Mouse (Mus musculus): ENCODE results near the gene Prr5l.

The Prr5l gene

DNA sequence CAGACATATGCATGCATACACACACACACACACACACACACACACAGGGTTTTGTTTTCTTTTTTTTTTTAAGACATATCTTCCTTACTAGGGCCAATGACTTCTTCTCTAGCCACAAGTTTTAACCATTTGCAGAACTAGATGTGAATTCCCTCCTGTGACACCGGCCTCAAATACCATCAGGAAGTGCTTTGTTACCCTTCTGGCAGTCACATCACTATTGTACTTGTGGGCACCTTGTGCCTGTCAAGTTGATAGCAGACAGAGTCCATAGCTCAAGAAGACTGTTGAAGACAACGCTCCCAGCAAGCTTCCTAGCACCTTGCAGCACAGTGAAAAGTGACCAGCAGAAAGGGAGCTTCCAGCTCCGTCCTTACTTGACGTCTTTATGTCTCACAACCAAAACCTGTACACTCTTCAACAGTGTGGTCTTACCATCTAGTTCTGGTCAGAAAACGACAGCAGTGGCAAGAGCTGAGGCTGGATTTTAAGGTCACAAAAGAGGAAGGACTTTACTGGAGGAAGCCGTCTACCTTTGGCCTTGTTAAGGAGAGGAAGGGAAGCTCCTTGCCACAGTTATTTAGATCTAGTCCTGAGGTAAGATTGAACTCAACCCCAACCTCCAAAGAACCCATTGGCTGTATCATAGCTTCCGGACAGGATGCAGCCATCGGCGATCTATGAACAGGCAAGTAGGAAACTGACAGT, 47.9 kb downstream of the Prr5l start:
- no peak for TF ChIP-seq GATA4 (IDR thresholded peaks at IDR 0.05; ENCODE audit: insufficient replicate concordance, low read length)

DNA sequence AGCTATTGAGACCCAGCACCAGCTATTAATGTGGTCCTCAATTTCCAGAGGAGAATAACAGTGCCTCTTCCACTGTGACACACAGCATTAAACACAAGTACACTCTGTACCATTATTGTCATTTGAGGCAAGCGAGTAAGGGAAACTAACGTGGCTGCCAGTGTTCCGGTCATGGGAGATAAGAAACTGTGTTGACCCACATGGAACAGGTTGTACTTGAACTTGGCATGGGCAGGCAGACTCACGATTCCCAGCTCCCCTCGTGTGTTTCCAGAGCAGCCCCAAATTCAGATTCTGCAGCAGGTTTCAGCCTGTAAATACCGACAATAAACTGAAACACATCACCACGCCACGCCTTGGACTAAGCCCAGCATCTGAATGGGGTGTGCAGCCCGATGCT, 50.5 kb downstream of the Prr5l start:
- TF ChIP-seq GATA4 (IDR thresholded peaks at IDR 0.05; ENCODE audit: insufficient replicate concordance, low read length): no peak

DNA sequence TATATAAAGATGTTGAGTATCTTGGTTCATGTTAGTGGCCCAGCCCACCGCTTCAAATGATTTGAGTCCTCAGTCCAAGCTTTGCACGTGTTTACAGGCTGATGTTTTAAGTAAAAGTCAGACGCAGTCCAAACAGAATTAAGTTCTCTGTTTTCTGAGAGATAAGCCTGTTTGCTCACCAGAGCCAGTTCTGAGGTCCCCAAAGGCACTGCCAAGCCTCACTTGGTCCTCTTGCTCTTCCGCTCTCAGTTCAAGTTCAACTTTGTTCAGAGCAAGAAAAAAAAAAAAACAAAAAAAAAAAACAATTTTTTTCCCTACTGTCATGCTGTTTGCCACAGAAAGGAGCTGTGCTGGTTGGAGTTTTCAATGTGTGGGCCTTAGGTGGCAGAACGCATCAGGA, 51.0 kb downstream of the Prr5l start:
- TF ChIP-seq GATA4 (IDR thresholded peaks at IDR 0.05; ENCODE audit: insufficient replicate concordance, low read length): no peak

DNA sequence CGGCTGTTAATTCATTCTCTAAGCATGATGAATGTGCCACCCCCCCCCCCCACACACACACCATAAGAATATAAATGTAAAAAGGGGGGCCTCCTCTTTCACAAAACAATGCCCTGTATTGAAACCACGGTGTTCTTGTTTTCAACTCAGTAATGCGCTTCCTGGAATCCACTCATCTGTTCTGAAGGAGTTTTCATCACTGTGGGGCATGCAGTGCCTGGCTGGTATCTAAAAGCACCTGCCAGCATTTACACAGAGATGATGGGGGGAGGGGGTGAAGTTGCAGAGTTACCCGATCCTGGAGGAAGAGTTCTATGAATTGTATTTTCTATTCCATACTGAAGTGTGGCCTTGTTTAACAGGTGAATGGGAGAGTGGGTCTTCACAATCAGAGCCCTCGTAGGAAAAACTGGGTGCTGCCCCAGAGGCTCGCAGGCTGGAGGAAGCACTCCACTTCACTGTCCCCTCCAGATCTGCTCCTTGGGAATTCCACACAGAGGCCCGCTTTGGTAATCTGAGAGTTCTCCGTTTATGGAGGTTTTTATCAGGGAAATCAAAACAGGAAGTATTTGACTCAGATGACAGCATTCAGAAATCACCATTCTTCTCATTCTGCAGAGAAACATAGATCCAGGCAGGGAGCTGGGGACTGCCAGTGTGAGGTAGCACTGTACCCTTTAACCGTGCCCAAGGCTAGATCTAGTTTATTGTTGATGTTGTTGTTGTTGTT, 52.5 kb downstream of the Prr5l start:
- no peak for TF ChIP-seq GATA4 (IDR thresholded peaks at IDR 0.05; ENCODE audit: insufficient replicate concordance, low read length)

DNA sequence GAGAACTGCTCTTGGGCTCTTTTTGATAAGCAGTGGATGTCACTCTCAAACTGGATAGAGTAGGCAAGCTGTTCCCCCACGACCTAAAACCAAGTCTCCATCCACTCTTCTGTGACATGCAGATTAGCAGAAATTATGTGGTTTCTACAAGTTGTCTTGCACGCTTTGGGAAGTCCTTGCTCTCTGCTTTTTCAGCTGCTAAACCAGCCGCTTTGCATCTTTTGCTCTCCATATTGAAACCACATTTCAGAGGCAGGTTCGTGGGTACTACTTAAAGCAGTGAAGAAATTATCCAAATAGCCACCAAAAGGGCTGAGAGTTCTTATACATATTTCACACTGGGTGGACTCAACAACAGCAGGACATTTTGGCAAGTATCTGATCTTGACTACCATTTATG, 53.8 kb downstream of the Prr5l start:
- no peak for TF ChIP-seq GATA4 (IDR thresholded peaks at IDR 0.05; ENCODE audit: insufficient replicate concordance, low read length)

DNA sequence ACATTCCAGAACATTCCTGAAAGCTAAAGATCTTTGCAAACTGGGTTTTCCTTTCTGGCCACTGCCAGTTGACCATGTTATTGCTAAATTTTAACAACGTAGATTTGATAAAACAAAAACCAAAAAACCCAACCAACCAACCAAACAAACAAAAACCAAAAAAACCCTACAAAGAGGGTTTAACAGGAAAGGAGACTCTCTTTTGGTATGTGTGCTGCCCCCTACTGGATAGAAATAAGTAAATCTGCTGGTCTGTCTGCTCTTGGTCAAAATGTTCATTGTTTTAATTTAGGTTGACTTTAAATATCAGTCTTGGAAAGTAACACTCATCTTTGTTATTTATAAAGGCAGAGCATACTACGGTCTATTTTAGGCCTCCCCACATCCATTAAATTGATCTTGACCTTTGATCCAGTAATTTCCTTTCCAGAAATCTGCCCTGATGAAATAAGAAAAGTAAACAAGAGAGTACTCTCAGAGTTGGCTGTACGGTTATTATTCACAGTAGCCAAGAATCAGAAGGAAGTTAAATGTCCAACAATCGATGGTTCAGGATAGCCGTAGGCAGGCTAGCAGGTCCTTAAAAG, 54.7 kb downstream of the Prr5l start:
- no peak for TF ChIP-seq GATA4 (IDR thresholded peaks at IDR 0.05; ENCODE audit: insufficient replicate concordance, low read length)

DNA sequence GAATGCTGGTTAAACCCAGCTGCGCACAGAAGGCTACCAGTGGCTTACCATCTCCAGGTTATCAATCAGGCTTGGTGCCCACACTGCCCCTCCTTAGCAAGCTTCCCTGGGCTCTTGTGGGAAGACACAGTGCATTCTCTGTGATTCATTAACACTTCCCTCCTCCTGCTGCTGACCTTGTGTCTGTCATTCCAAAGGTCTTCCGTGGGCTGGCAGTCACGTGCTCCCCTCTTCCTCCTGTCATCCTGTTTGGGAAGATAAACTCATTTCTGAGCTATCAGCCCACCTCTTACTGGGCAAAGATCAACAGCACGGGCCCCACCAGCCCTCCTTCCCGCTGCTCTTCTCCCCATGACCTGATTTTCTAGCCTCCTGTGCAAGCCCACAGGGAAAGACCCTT, 55.2 kb downstream of the Prr5l start:
- TF ChIP-seq GATA4 (IDR thresholded peaks at IDR 0.05; ENCODE audit: insufficient replicate concordance, low read length): peak; percentile 83; the same call in 1 of the 2 replicates

DNA sequence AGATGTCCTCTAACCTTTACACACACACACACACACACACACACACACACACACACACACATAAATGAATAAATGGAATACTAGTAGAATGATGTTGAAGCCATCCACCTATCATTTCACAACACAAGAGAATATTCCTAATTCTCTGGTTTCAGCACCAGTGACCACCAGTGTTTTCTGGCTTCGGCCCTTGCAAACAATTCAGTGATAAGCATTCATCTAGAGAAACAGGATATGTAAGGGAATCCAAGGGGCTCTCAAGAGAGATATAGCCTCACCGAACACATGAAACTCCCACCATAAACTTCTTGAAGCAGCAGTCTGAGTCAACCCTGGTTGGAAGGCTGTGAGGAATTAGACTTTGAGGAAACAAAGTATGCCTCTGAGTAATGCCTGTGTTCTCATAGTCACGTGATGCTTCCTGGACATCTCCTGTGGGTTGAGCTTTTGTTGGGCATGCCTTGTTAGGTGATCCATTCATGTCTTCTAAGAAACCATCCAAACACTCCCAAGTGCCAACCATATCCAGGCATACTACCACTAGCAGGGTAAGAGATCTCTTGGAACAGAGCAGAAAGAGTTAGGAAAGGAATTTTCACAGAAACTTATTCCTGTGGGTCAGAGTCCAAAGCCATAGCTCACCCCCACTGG, 55.8 kb downstream of the Prr5l start:
- TF ChIP-seq GATA4 (IDR thresholded peaks at IDR 0.05; ENCODE audit: insufficient replicate concordance, low read length): no peak

DNA sequence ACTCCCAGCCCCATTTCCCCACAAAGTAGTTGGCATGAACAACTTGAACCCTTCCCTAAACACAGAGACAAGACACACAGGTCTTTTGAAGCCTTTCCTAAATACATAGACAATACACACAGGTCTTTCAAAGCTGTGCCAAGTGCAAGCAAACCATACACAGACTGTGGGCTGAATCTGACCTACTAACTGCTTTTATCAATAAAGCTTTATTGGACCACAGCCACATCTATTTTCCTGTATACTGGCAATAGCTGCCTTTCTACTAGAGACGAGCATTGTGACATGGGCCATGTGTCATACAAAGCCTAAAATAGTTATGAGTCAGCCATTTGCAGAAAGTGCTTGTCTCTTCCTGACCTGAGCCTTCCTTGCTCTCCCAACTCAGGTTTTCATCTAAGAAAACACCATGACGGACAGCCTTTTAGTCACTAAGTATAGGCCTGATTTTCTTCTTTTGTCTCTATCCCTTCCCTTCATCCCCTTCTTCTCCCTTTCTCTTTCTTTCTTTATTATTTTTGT, 56.6 kb downstream of the Prr5l start:
- no peak for TF ChIP-seq GATA4 (IDR thresholded peaks at IDR 0.05; ENCODE audit: insufficient replicate concordance, low read length)

DNA sequence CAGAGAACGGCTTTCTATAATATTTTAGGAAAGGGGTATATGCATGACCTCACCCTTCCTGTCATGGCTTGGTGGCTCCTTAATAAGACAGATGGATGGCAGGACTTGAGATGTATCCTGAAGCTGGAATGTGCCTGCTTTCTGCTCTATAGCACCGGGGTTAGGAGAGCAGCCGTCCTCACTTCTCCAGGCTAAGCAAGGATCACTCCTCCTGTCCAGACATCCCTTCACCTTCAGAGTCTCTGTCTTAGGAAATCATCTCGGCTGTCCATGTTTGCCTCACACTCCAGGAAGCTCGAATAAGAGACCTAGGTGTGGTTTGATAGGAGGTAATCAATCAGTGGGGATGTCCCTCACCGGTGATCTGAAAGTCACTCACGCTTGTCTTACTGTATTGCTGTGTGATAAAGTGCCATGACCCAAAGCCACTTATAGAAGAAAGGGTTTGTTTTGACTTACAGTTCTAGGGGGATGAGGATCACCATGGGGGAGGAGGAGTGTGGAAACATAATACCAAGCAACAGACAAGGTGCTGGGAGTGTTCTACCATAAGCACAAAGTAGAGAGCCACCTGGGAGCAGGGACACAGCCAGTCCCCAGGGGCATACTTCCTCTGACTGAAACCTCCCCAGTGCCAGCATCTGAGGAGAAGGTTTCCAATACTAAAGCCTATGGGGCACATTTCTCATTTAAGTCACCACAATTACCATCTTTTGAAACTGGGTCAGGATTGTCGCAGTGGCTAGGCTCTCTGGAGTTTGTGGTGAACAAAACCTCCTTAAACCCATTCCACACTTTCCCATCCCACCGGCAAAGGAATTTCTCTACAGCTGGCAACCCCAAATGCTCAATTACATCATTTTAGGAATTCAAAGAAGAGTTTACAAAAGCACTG, 57.4 kb downstream of the Prr5l start:
- no peak for TF ChIP-seq GATA4 (IDR thresholded peaks at IDR 0.05; ENCODE audit: insufficient replicate concordance, low read length)

DNA sequence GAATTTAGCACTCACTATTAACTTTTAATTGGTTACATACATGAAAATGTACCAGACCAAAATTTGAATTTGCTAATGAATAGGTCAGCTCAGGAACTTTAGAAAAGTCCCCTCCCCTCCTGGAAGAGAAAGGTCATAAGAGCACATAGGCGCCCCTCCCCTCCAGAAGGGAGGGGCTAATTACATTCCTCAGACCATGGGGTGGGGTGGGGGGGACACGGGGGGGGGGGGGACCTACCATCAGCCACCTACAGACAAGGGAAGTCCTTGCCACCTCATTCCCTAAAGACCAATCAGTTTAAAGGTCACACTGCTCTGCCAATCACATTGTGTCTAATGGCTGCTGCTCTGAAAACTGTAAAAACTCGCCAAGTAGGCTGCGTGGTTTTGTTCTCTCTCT, 59.0 kb downstream of the Prr5l start:
- TF ChIP-seq GATA4 (IDR thresholded peaks at IDR 0.05; ENCODE audit: insufficient replicate concordance, low read length): no peak

DNA sequence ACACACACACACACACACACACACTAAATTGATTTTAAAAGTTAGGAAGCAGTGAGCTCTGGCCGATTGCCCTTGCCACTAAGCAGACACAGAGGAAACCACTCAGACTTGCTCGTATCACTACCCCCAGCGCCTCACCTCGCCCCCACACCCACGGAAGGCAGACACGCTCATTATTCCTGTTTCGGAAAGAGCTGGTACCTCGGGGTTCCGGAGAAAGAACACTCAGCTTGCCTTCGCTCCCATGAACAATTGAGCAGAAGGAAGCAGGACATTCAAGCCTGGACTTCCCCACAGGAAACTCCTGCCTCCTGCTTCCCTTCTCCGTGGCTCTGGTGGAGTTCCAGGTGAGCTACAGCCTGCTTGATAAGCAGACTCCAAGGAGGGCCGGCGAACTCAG, 60.0 kb downstream of the Prr5l start:
- no peak; the same call in 1 of the 2 replicates for TF ChIP-seq GATA4 (IDR thresholded peaks at IDR 0.05; ENCODE audit: insufficient replicate concordance, low read length)

DNA sequence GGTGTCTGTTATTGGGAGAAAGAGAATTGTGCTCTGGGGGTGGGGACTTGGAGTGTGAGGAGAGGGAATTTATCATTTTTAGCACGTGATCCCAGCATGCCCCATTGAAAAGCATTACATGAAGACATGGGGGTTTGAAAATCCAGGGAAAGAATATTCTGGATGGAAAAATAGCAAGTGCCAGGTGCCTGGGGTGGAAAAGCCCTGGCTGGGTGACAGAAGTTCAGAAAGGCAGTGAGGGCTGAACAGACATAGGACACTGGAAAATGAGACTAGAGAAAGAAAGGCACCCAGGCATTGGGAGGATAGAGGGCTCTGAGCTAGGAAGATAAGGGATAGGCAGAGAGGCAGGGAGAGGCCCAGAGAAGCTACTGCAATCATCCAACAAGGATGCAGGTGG, 62.0 kb downstream of the Prr5l start:
- no peak for TF ChIP-seq GATA4 (IDR thresholded peaks at IDR 0.05; ENCODE audit: insufficient replicate concordance, low read length)

DNA sequence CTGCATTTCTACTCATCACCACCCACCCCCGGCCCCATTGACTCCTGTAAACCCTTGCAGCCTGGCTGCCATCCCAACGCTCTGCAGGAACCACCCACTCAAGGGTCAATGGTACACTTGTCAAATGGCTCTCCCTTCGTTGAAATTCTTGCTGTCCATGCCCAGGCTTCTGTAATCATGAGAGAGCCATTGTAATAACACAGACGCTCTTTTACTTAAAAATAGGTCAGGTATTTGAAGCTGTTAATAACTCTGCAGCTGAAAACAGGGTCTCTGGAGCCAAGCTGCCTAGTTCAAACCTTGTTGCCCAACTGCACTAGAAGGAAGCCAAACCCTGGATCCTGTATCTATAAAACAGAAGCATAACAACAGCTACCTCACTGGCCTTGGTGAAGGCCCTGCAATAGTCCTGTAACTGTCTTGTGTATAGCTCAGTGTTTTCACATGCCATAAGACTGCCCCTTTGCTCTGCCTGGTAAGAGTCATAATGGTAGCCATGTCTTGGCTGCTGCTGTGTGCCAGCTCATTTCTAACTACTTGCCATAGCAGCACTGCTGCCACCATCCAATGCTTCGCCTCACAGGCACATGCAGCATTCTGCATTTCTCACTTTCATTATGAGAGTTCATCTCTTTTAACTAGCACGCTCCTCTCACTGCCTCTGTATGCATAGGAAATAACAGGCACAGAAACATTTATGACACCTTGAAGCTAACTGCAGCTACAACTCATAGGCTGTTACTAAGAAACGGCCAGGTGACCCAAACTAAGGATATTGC, 63.7 kb downstream of the Prr5l start:
- no peak for TF ChIP-seq GATA4 (IDR thresholded peaks at IDR 0.05; ENCODE audit: insufficient replicate concordance, low read length)

All from liver, adult (tissue).